Mouse (Mus musculus) forebrain, embryonic 16.5 days (tissue): Measurements from ENCODE around the gene Tceanc2. TPM values are rescaled to one million over a fixed set of nuclear protein-coding genes. Genes with fewer than 3 reads are reported as not detected.

Experiments used
- ATAC-seq: fragments of 200-750 bp; cut with Nextera tagmentation; 2 replicates; pipeline ENCODE4 v1.8.0; 2017; ENCODE audit warnings: mild to moderate bottlenecking, moderate library complexity
- H3K27ac ChIP-seq: fragments of 300-500 bp; sonication (generic); 2 replicates; pipeline ENCODE4 v1.5.1; 2014; ENCODE audit warnings: low read length, control low read depth
- H3K27me3 ChIP-seq: fragments of 300-500 bp; sonication (generic); replicated peaks from 2 replicates; pipeline ENCODE4 v1.6.1; 2014; ENCODE audit warnings: low read length; ENCODE audit not compliant: control insufficient read depth, insufficient read depth
- H3K36me3 ChIP-seq: fragments of 300-500 bp; sonication (generic); 2 replicates; pipeline ENCODE4 v1.6.1; 2014; ENCODE audit not compliant: control insufficient read depth, insufficient read depth
- H3K4me1 ChIP-seq: fragments of 300-500 bp; sonication (generic); replicated peaks from 2 replicates; pipeline ENCODE4 v1.6.1; 2014; ENCODE audit warnings: low read length; ENCODE audit not compliant: control insufficient read depth, insufficient read depth
- H3K4me2 ChIP-seq: fragments of 300-500 bp; sonication (generic); 2 replicates; pipeline ENCODE4 v1.6.1; 2014; ENCODE audit warnings: mild to moderate bottlenecking, low read length, control low read depth
- H3K4me3 ChIP-seq: fragments of 300-500 bp; sonication (generic); replicated peaks from 2 replicates; pipeline ENCODE4 v1.5.1; 2014; ENCODE audit warnings: mild to moderate bottlenecking, low read length, control low read depth
- H3K9ac ChIP-seq: fragments of 300-500 bp; sonication (generic); replicated peaks from 2 replicates; pipeline ENCODE4 v1.6.1; 2014; ENCODE audit warnings: low read depth, low read length, control low read depth
- H3K9me3 ChIP-seq: fragments of 300-500 bp; sonication (generic); 2 replicates; pipeline ENCODE4 v1.6.1; 2016; ENCODE audit warnings: low read length; ENCODE audit not compliant: control insufficient read depth
- WGBS: fragments of 180-500 bp; shearing (Covaris S2); extraction: QIAGEN DNeasy Blood & Tissue Kit; methylation state at CpG from one replicate; pipeline ENCODE4 v1.1.7; 2014; 5-methylcytosine and 5-hydroxymethylcytosine counted together
- polyA plus RNA-seq: library from polyadenylated mRNA; unstranded; fragments of >200 nt; fragmentation: Nextera tagmentation; extraction: Ambion mirVana; gene quantifications from 2 replicates; pipeline ENCODE4 v1.2.1, GENCODE M21; 2015

Tceanc2 gene
- polyA plus RNA-seq, 1 experiment from 2014 or later = 21.1 TPM

DNA sequence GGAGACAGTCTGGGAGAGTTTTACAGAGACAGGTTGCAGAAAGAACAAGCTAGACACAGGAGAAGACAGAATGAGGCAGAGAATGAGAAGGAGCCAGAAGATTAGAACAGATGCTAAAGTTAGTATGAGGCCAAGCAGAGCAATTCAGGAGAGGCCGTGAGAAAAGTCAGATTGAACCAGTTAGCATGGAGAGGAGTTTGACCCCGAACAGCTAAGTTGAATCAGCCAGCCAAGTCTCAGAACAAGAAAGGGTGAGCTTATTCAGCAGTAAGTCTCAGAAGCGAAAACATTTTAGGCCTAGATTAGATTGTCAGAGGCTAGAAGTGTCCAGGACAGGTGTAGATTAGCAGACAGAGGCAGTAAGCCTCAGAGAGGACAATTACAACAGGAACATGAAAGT, 42.4 kb downstream of the Tceanc2 start:
- ATAC-seq = no peak
- Histone ChIP-seq H3K4me2 (no peak overlapping the region), H3K4me1 (peaks cover 24% of the 10 kb centered on the region), H3K27ac (no peak overlapping the region), H3K4me3 (no peak overlapping the region), H3K9ac (no peak overlapping the region), H3K27me3 (no peaks in the 10 kb centered on the region), H3K9me3 (no peaks in the 10 kb centered on the region), H3K36me3 (no peaks in the 10 kb centered on the region)
- 61% methylated on average over 3 of the region's 3 CpGs for WGBS

DNA sequence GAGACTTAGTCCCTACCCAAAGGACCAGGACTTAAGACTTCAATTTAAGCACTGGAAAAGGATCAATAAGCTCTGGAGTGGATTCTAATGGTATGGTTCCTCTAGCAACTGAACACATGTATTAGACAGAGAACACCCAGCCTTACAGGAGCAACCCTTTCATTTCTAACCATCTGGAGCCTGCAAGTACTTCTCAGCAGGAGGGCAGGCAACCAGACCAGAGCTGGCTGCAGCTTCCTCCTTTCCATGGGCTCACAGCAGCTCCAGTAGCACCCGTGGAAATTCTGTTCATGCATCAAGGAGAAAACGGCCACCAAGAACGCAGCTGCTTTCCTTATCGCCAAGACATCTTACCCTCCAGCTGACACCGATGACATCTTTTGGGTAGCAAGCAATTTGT, 43.3 kb downstream of the Tceanc2 start:
- WGBS = 82% methylated on average over 5 of the region's 5 CpGs
- Histone ChIP-seq H3K4me1 (peaks cover 23% of the 10 kb centered on the region), H3K27ac (no peak overlapping the region), H3K9me3 (no peaks in the 10 kb centered on the region), H3K27me3 (no peaks in the 10 kb centered on the region), H3K4me3 (no peak overlapping the region), H3K4me2 (no peak overlapping the region), H3K36me3 (no peaks in the 10 kb centered on the region), H3K9ac (no peak overlapping the region)
- ATAC-seq = no peak

DNA sequence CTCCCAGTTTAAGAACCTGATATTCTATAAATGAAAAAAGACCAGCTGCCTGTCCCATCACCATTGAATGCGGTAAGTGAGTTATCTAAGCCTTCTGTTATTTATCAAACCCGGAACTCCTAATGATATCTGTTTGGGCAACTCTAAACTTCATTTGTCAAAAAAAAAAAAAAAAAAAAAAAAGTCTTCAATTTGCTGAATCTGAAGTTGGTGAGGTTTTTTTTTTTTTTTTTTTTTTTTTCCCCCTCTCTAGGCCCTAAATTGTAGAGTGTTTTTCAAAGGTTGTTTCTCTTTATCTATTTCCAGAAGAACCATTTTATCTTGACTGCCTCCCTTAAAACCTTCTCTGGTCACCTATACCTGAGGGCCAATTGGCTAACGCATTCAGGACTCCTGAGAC, 44.0 kb downstream of the Tceanc2 start:
- no peaks in the 10 kb centered on the region for H3K27me3 ChIP-seq
- no peak overlapping the region for H3K4me2 ChIP-seq
- no peak overlapping the region for H3K9ac ChIP-seq
- no peak overlapping the region for H3K4me3 ChIP-seq
- no peaks in the 10 kb centered on the region for H3K9me3 ChIP-seq
- peaks cover 15% of the 10 kb centered on the region for H3K4me1 ChIP-seq
- WGBS = 91% methylated on average over 3 of the region's 3 CpGs
- no peak overlapping the region for H3K27ac ChIP-seq
- ATAC-seq = no peak
- H3K36me3 ChIP-seq = no peaks in the 10 kb centered on the region

GRCm38 (mm10) chr4:107130534-107130933, 48.4 kb downstream of the Tceanc2 start:
- Histone ChIP-seq H3K4me1 (peaks cover 12% of the 10 kb centered on the region), H3K9ac (no peak overlapping the region), H3K27ac (no peak overlapping the region), H3K36me3 (no peaks in the 10 kb centered on the region), H3K27me3 (no peaks in the 10 kb centered on the region), H3K9me3 (no peaks in the 10 kb centered on the region), H3K4me3 (no peak overlapping the region), H3K4me2 (no peak overlapping the region)
- no peak for ATAC-seq
- WGBS = 20% methylated on average over 9 of the region's 9 CpGs

DNA sequence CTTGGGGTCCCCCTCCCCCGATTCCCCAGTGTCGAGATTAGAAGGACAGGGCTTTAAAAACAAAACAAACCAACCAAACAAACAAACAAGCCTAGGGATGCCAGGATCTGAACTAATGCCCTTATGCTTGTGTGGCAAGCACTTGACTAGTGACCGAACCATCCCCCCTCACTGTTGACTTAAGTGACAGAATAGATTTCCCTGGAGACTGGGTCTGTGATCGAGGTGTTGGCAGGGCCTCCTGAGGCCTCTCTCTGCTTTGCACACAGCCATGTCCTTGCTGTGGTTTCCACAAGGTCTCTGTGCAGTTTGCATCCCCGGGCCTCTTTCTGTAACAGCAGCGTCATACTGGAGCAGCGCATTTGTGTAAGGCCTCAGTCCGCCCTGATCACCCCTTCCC, 49.5 kb downstream of the Tceanc2 start:
- Histone ChIP-seq H3K9me3 (no peaks in the 10 kb centered on the region), H3K27ac (no peak overlapping the region), H3K9ac (no peak overlapping the region), H3K4me3 (no peak overlapping the region), H3K27me3 (no peaks in the 10 kb centered on the region), H3K36me3 (no peaks in the 10 kb centered on the region), H3K4me2 (no peak overlapping the region), H3K4me1 (peaks cover 12% of the 10 kb centered on the region)
- ATAC-seq = no peak
- 79% methylated on average over 8 of the region's 8 CpGs for WGBS

DNA sequence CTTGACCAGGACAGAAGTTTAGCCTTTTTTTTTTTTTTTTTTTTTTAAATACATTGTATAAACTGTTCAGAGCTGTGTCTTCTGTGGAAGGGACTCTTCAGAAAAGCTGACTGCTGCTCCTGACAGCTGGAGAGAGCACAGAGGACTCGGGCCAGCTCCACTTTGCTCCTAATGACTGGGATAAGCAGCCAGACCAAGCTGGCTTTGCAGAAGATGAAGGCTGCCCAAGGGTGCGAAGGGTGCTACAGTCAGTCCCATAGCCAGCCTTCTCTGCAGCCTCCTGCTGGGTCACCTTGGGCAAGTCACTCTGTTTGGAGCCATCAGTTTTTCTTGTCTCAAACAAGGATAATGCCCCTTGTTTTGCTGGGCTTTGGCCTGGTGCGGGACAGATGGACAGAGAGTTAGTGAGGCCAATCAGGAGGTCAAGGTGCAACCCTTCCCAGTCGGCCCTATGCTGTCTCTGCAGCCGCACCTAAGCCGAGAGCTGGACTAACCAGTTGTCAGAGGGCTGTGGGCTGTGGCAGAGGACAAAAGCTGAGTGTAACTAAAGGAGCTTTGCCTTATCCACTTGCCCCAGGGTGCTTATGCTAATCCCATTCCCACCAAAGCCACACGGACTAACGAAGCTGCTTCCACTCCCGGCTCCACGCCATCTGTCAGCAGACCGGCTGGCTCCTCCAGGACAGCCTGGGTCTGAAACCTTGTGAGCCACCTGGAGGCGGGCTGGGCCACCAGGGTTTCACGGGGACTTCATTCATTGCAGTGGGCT, 50.8 kb downstream of the Tceanc2 start:
- H3K27me3 ChIP-seq = no peaks in the 10 kb centered on the region
- no peak overlapping the region for H3K27ac ChIP-seq
- peaks cover 12% of the 10 kb centered on the region for H3K4me1 ChIP-seq
- no peaks in the 10 kb centered on the region for H3K9me3 ChIP-seq
- H3K4me3 ChIP-seq = no peak overlapping the region
- no peaks in the 10 kb centered on the region for H3K36me3 ChIP-seq
- ATAC-seq = peak; percentile 65
- H3K4me2 ChIP-seq = no peak overlapping the region
- no peak overlapping the region for H3K9ac ChIP-seq
- WGBS = 17% methylated on average over 13 of the region's 13 CpGs

DNA sequence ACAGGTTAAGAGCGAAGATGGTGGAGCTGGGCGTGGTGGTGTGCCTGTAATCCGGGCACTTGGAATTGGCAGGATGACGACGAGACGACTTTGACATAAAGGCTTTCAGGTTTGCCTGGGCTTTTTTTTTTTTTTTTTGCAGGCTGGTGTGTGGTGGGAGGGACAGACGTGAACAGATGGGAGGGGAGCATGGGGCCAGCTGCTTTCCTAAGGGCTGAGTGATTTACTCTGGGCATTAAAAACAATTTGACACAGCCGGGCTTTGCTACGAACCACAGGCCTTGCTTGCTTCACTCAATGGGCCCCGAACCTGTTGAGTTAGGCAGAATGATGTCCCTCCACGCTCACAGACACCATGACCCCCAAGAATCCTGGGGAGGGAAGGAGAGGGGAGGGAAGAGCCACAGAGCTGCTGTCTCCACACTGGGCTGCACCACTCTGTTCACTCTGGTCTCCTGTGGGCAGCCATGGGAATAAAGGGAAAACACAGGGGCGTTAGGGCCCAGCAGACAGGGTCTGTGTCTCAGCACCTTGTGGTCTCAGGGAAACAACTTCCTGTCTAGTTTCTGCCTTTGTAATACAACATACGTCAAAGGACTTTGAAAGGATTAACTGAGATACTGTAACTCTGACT, 51.9 kb downstream of the Tceanc2 start:
- H3K4me2 ChIP-seq = no peak overlapping the region
- H3K36me3 ChIP-seq = no peaks in the 10 kb centered on the region
- no peaks in the 10 kb centered on the region for H3K27me3 ChIP-seq
- peaks cover 12% of the 10 kb centered on the region for H3K4me1 ChIP-seq
- H3K9me3 ChIP-seq = no peaks in the 10 kb centered on the region
- WGBS = 40% methylated on average over 13 of the region's 13 CpGs
- no peak overlapping the region for H3K9ac ChIP-seq
- no peak overlapping the region for H3K4me3 ChIP-seq
- H3K27ac ChIP-seq = no peak overlapping the region
- no peak for ATAC-seq

GRCm38 (mm10) chr4:107126389-107126788, 52.5 kb downstream of the Tceanc2 start:
- Histone ChIP-seq H3K36me3 (no peaks in the 10 kb centered on the region), H3K9ac (no peak overlapping the region)
- WGBS = 51% methylated on average over 10 of the region's 10 CpGs

DNA sequence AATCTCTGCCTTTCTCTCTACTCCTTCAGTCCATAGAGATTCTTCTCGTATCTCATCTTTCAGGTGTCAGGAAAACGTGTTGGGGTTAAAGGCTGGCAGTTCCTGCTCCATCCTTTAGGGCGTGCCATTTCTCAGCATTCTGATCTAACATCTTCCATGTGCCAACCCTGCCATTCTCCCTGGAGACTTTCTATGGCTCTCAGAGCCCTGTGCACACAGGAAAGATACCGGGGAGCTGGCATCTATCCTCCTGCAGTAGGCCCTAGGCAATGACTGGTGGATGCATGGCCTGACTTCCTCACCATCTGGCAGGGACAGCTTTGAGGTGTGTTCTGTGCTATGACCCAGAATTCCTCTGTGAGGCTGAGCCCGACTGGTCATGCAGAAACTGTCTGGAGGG, 53.8 kb downstream of the Tceanc2 start:
- no peaks in the 10 kb centered on the region for H3K27me3 ChIP-seq
- H3K4me3 ChIP-seq = no peak overlapping the region
- no peak overlapping the region for H3K27ac ChIP-seq
- no peak overlapping the region for H3K9ac ChIP-seq
- WGBS = 43% methylated on average over 5 of the region's 5 CpGs
- H3K9me3 ChIP-seq = no peaks in the 10 kb centered on the region
- H3K36me3 ChIP-seq = no peaks in the 10 kb centered on the region
- H3K4me2 ChIP-seq = no peak overlapping the region
- H3K4me1 ChIP-seq = peaks cover 12% of the 10 kb centered on the region
- ATAC-seq = no peak

More at GRCm38 (mm10) chr4:107126389-107126788, 52.5 kb downstream of the Tceanc2 start:
- Histone ChIP-seq H3K4me2 (no peak overlapping the region), H3K27ac (no peak overlapping the region), H3K4me1 (peaks cover 12% of the 10 kb centered on the region), H3K9me3 (no peaks in the 10 kb centered on the region), H3K27me3 (no peaks in the 10 kb centered on the region), H3K4me3 (no peak overlapping the region)
- ATAC-seq = no peak
